9 mouse cellular contexts compared by ENCODE assay signal in the genomic region with DNA sequence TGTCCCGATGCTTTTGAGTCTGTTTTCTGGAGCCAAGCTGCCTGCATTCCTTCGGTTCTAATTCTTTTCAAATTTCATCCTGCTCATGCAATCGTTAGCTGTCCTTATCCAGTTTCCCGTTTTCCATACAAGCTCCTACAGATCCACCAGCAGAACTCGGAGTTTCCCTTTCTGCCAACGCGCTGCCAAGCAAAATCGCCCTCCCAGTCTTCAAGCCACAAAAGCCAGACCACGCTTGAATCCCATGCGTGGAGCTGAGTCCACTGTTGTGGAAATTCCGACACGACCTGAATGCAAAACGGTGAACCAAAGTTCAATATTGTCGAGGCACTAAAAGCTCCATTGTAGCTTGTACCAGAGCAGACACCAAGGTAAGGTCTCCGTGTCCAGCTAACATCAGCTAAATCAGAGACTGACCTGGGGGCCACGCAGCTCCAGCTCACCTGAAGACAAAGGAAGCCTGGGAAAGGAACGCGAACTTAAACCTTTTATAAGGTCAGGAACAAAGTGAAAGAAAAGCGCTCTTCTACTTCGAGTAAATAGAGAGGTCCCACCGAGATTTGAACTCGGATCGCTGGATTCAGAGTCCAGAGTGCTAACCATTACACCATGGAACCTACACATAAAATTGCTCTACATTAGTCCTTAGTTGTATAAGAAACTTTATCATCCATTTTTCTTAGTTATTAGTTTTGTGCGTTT. TPM values are rescaled to one million over a fixed set of nuclear protein-coding genes. Genes with fewer than 3 reads are reported as not detected.
A peak's percentile ranks its signal among the peaks of the same experiment; 100 is the strongest.
DNase-seq lines count a peak whose midpoint lies in the region; ATAC-seq lines count a peak whose summit lies in the region.
"Had no signal": no experiment of that assay in that cellular context is flagged by ENCODE, and none has a peak within 500 bp of the region (broad histone marks: within the 10 kb centered on the region; RNA-seq: fewer than 3 reads in every experiment).

No protein-coding gene starts in this region.

- H3K4me2 ChIP-seq in heart, embryonic 11.5 days = peak overlapping the region; percentile 58
- peak overlapping the region; percentile 50 for H3K4me2 ChIP-seq in liver, embryonic 12.5 days
- H3K4me2 ChIP-seq in kidney, embryonic 14.5 days (replicated peaks; ENCODE audit: low read depth, low read length) = no peak overlapping the region

- peaks cover 54% of the 10 kb centered on the region for H3K27me3 ChIP-seq in heart, embryonic 11.5 days (ENCODE audit: control insufficient read depth, insufficient read depth, low read length)
- peaks cover 80% of the 10 kb centered on the region for H3K27me3 ChIP-seq in liver, embryonic 12.5 days (replicated peaks)
- peaks cover 63% of the 10 kb centered on the region for H3K27me3 ChIP-seq in kidney, embryonic 14.5 days (ENCODE audit: control insufficient read depth, insufficient read depth, low read length)

- WGBS in heart, embryonic 11.5 days (ENCODE audit: insufficient replicate concordance) = 5% methylated on average over 24 of the region's 24 CpGs
- WGBS in liver, embryonic 12.5 days (ENCODE audit: insufficient replicate concordance) = 3% methylated on average over 24 of the region's 24 CpGs
- 6% methylated on average over 24 of the region's 24 CpGs for WGBS in kidney, embryonic 14.5 days

- H3K4me1 ChIP-seq in heart, embryonic 11.5 days (ENCODE audit: control insufficient read depth, insufficient read depth, low read length) = no peaks in the 10 kb centered on the region
- peaks cover 7% of the 10 kb centered on the region for H3K4me1 ChIP-seq in liver, embryonic 12.5 days
- H3K4me1 ChIP-seq in kidney, embryonic 14.5 days (ENCODE audit: control insufficient read depth, insufficient read depth, low read length) = no peaks in the 10 kb centered on the region

- peak; percentile 46; the same call in 1 of the 2 replicates for ATAC-seq in heart, embryonic 11.5 days (replicated peaks; ENCODE audit: insufficient number of reproducible peaks, low FRiP score, low TSS enrichment)
- peak; percentile 84 for ATAC-seq in liver, embryonic 12.5 days
- ATAC-seq in kidney, embryonic 14.5 days (ENCODE audit: low FRiP score, low TSS enrichment) = no peak

- DNase-seq in heart, adult 8-10 months (ENCODE audit: low spot score) = no peak
- peak; percentile 60 to 65 for DNase-seq in B cell, adult 2 months
- peak; percentile 60 for DNase-seq in embryo, embryonic 10 days (ENCODE audit: low spot score)
- DNase-seq in adipocyte (ENCODE audit: low spot score) = no peak
- DNase-seq in adrenal gland, postnatal 25 days = no peak
- DNase-seq: lung, postnatal 14 days had no signal

- no peak overlapping the region for H3K27ac ChIP-seq in heart, embryonic 11.5 days (ENCODE audit: low read depth, low read length)
- H3K27ac ChIP-seq in liver, embryonic 12.5 days = no peak overlapping the region
- H3K27ac ChIP-seq in kidney, embryonic 14.5 days (ENCODE audit: low read depth, low read length) = no peak overlapping the region

- H3K36me3 ChIP-seq in heart, embryonic 11.5 days (ENCODE audit: control insufficient read depth, insufficient read depth, low read length) = no peaks in the 10 kb centered on the region
- no peaks in the 10 kb centered on the region for H3K36me3 ChIP-seq in liver, embryonic 12.5 days
- H3K36me3 ChIP-seq in kidney, embryonic 14.5 days (ENCODE audit: control insufficient read depth, insufficient read depth, low read length) = no peaks in the 10 kb centered on the region

- peak overlapping the region; percentile 23; the same call in 1 of the 2 replicates for H3K4me3 ChIP-seq in heart, embryonic 11.5 days (ENCODE audit: low read depth, low read length)
- peak overlapping the region; percentile 22 for H3K4me3 ChIP-seq in liver, embryonic 12.5 days
- no peak overlapping the region; the same call in 1 of the 2 replicates for H3K4me3 ChIP-seq in kidney, embryonic 14.5 days (ENCODE audit: low read length)

- H3K9ac ChIP-seq in heart, embryonic 11.5 days (ENCODE audit: low read depth, low read length) = no peak overlapping the region
- no peak overlapping the region for H3K9ac ChIP-seq in liver, embryonic 12.5 days
- no peak overlapping the region for H3K9ac ChIP-seq in kidney, embryonic 14.5 days (ENCODE audit: low read depth, low read length)

- no peaks in the 10 kb centered on the region for H3K9me3 ChIP-seq in heart, embryonic 11.5 days (replicated peaks; ENCODE audit: control insufficient read depth, low read length)
- no peaks in the 10 kb centered on the region for H3K9me3 ChIP-seq in liver, embryonic 12.5 days (replicated peaks)
- H3K9me3 ChIP-seq in kidney, embryonic 14.5 days (ENCODE audit: control insufficient read depth, low read length) = no peaks in the 10 kb centered on the region

RNA-seq across cellular contexts. Expression of a gene that starts 47.0 kb away (rescaled TPM):
- 0.89 and 1.3 TPM in 2 replicates for polyA plus RNA-seq in heart, embryonic 11.5 days (2014; fragmentation: Nextera tagmentation; extraction: Ambion mirVana)
- 1 to 10 TPM in 1 of 4 experiments, under 1 TPM in 3; 0.38 to 1.1 (median 0.66) TPM for total RNA-seq in heart, adult 8-10 months (2022)
- polyA plus RNA-seq in liver, embryonic 12.5 days (2016; fragmentation: Nextera tagmentation; extraction: Ambion mirVana) = 2.4 and 2.7 TPM in 2 replicates
- 1.0 and 1.4 TPM in 2 replicates for total RNA-seq in adrenal gland, postnatal 25 days (2021)
- 1.8 and 2.2 TPM in 2 replicates for polyA plus RNA-seq in kidney, embryonic 14.5 days (2014; fragmentation: Nextera tagmentation; extraction: Ambion mirVana)

Comparison
In these comparisons a context has a peak if more than half of its experiments do, and no peak if none do; other contexts are left out.
1. DNase-seq: peak in B cell, adult 2 months (2 of 2) and embryo, embryonic 10 days (single experiment); none in heart, adult 8-10 months (single experiment), adipocyte (single experiment) and adrenal gland, postnatal 25 days (single experiment).